Mouse (Mus musculus) CH12.LX (cell line): ENCODE data around the gene AC134908.4. TPM values are rescaled to one million over a fixed set of nuclear protein-coding genes. Genes with fewer than 3 reads are reported as not detected.

Experiments used
- DNase-seq: peaks from one replicate; pipeline ENCODE4 v3.0.0-alpha.2; 2013; ENCODE audit errors: extremely low read depth
- H3K27ac ChIP-seq: 2 replicates; pipeline ENCODE4 v1.5.1; 2012; ENCODE audit warnings: low read depth, mild to moderate bottlenecking, control low read depth, moderate library complexity; ENCODE audit not compliant: insufficient read depth
- H3K27me3 ChIP-seq: replicated peaks from 2 replicates; pipeline ENCODE3; 2012; ENCODE audit warnings: inconsistent platforms
- H3K36me3 ChIP-seq, 2 experiments: replicated peaks in 1 of 2; 2 replicates each; pipeline versions ENCODE3 to v1.6.1; 2012; ENCODE audit warnings: inconsistent platforms in 1 of 2, low read length in 1 of 2, mild to moderate bottlenecking in 1 of 2, mixed read lengths in 1 of 2, moderate library complexity in 1 of 2; ENCODE audit not compliant: control insufficient read depth in 1 of 2, insufficient read depth in 1 of 2
- H3K4me1 ChIP-seq, 2 experiments: 2 replicates each; pipeline ENCODE4 v1.6.1; 2012; ENCODE audit warnings: inconsistent platforms in 1 of 2, moderate library complexity in 1 of 2; ENCODE audit not compliant: insufficient read depth in 2 of 2, control insufficient read depth in 1 of 2
- H3K4me2 ChIP-seq: 2 replicates; pipeline ENCODE4 v1.6.1; 2012; ENCODE audit warnings: low read depth, mild to moderate bottlenecking, control low read depth; ENCODE audit not compliant: poor library complexity, insufficient read depth, severe bottlenecking
- H3K4me3 ChIP-seq, 3 experiments: fragments of 150-350 bp in 1 of 3; sonication (generic) in 1 of 3; replicated peaks in 1 of 3; 2 replicates each; pipeline versions ENCODE3 to v1.5.1; 2011 to 2012; ENCODE audit warnings: low read depth in 2 of 3, low read length in 2 of 3, mild to moderate bottlenecking in 2 of 3, moderate library complexity in 2 of 3, control low read depth in 1 of 3, improper control_type of control experiment in 1 of 3, inconsistent platforms in 1 of 3, mixed read lengths in 1 of 3; ENCODE audit not compliant: poor library complexity in 1 of 3
- H3K79me2 ChIP-seq: replicated peaks from 2 replicates; pipeline ENCODE4 v1.6.1; 2012; ENCODE audit warnings: mild to moderate bottlenecking, moderate library complexity; ENCODE audit not compliant: control insufficient read depth, poor library complexity, insufficient read depth, severe bottlenecking; ENCODE audit errors: extremely low read depth
- H3K9ac ChIP-seq: 2 replicates; pipeline ENCODE4 v1.6.1; 2012; ENCODE audit warnings: low read depth, mild to moderate bottlenecking, control low read depth, moderate library complexity; ENCODE audit not compliant: insufficient read depth
- H3K9me3 ChIP-seq: replicated peaks from 2 replicates; pipeline ENCODE3; 2012; ENCODE audit warnings: low read length, inconsistent platforms, mixed read lengths
- BHLHE40 ChIP-seq: IDR thresholded peaks from 2 replicates; pipeline ENCODE4 v1.6.1; 2011; ENCODE audit warnings: mild to moderate bottlenecking, low read depth, low read length, improper control_type of control experiment
- CHD1 ChIP-seq: IDR thresholded peaks from 2 replicates; pipeline ENCODE4 v1.6.1; 2012; ENCODE audit warnings: low read depth, low read length, improper control_type of control experiment, inconsistent platforms
- CHD2 ChIP-seq: IDR thresholded peaks from 2 replicates; pipeline ENCODE4 v1.6.1; 2011; ENCODE audit warnings: low read length, improper control_type of control experiment
- CTCF ChIP-seq, 2 experiments: IDR thresholded peaks in 1 of 2; conservative IDR thresholded peaks in 1 of 2; 2 replicates each; pipeline ENCODE4 v1.5.1; 2011 to 2012; ENCODE audit warnings: low read depth in 2 of 2, low read length in 2 of 2, improper control_type of control experiment in 1 of 2, inconsistent platforms in 1 of 2, mild to moderate bottlenecking in 1 of 2, moderate library complexity in 1 of 2
- E2F4 ChIP-seq: IDR thresholded peaks from 2 replicates; pipeline ENCODE4 v1.6.1; 2011; ENCODE audit warnings: low read depth, low read length, improper control_type of control experiment; ENCODE audit not compliant: insufficient replicate concordance
- HCFC1 ChIP-seq: IDR thresholded peaks from 2 replicates; pipeline ENCODE4 v1.6.1; 2012; ENCODE audit warnings: low read depth, mild to moderate bottlenecking, inconsistent platforms, low read length, improper control_type of control experiment
- MAX ChIP-seq: IDR thresholded peaks from 2 replicates; pipeline ENCODE4 v1.6.1; 2011; ENCODE audit warnings: low read length, improper control_type of control experiment
- MEF2A ChIP-seq: IDR thresholded peaks from 2 replicates; pipeline ENCODE4 v1.6.1; 2014; ENCODE audit warnings: low read depth, mild to moderate bottlenecking, inconsistent platforms, low read length, improper control_type of control experiment, borderline replicate concordance
- MXI1 ChIP-seq: IDR thresholded peaks from 2 replicates; pipeline ENCODE4 v1.6.1; 2011; ENCODE audit warnings: mild to moderate bottlenecking, low read depth, low read length, improper control_type of control experiment
- PAX5 ChIP-seq: IDR thresholded peaks from 2 replicates; pipeline ENCODE4 v1.6.1; 2012; ENCODE audit warnings: low read length, inconsistent platforms, mixed read lengths
- POLR2A ChIP-seq: IDR thresholded peaks from 2 replicates; pipeline ENCODE4 v1.6.1; 2011; ENCODE audit warnings: low read depth, mild to moderate bottlenecking, improper control_type of control experiment, low read length
- RAD21 ChIP-seq: IDR thresholded peaks from 2 replicates; pipeline ENCODE4 v1.6.1; 2011; ENCODE audit warnings: low read depth, mild to moderate bottlenecking, low read length, improper control_type of control experiment, moderate library complexity
- TBP ChIP-seq: conservative IDR thresholded peaks from 2 replicates; pipeline ENCODE4 v1.6.1; 2011; ENCODE audit warnings: low read depth, low read length, improper control_type of control experiment
- UBTF ChIP-seq: IDR thresholded peaks from 2 replicates; pipeline ENCODE4 v1.6.1; 2012; ENCODE audit warnings: low read depth, mild to moderate bottlenecking, inconsistent platforms, low read length, improper control_type of control experiment, moderate library complexity
- USF1 ChIP-seq: IDR thresholded peaks from 2 replicates; pipeline ENCODE4 v1.6.1; 2014; ENCODE audit warnings: low read depth, mild to moderate bottlenecking, inconsistent platforms, low read length, improper control_type of control experiment
- USF2 ChIP-seq: conservative IDR thresholded peaks from 2 replicates; pipeline ENCODE4 v1.6.1; 2011; ENCODE audit warnings: low read depth, low read length, improper control_type of control experiment
- ZC3H11A ChIP-seq: IDR thresholded peaks from 2 replicates; pipeline ENCODE4 v1.6.1; 2012; ENCODE audit warnings: low read depth, mild to moderate bottlenecking, inconsistent platforms, low read length, improper control_type of control experiment
- ZKSCAN1 ChIP-seq: IDR thresholded peaks from 2 replicates; pipeline ENCODE4 v1.6.1; 2012; ENCODE audit warnings: low read depth, inconsistent platforms, low read length, improper control_type of control experiment, borderline replicate concordance
- ZMIZ1 ChIP-seq: IDR thresholded peaks from 2 replicates; pipeline ENCODE4 v1.6.1; 2012; ENCODE audit warnings: low read depth, mild to moderate bottlenecking, inconsistent platforms, low read length, improper control_type of control experiment
- dilution Hi-C: fragments of 300-500 bp; cut with MboI; formaldehyde crosslinking; loops from 2 replicates; pipeline ENCODE4 v1.14.3; 2020; ENCODE audit warnings: low sequenced_read_pairs; ENCODE audit not compliant: extremely low pct_unique_long_range_greater_than_20kb, extremely low pct_ligation_motif_present
- in situ Hi-C: fragments of 300-500 bp; cut with MboI; formaldehyde crosslinking; loops from 3 replicates; pipeline ENCODE4 v1.14.3; 2019; ENCODE audit warnings: low sequenced_read_pairs, low pct_ligation_motif_present, low pct_unique_long_range_greater_than_20kb, mixed read lengths
- polyA plus RNA-seq: library from polyadenylated mRNA; unstranded; fragments of >175 nt; gene quantifications from 2 replicates; pipeline ENCODE4 v1.2.1, GENCODE M21; 2012; ENCODE audit warnings: low read depth; ENCODE audit not compliant: insufficient read length
- total RNA-seq, 2 experiments: library from RNA; depleted of rRNA; stranded (reverse); fragments of 300-350 nt in 1 of 2; fragments of >200 nt in 1 of 2; gene quantifications; 2 replicates each; pipeline ENCODE4 v1.2.3; 2012 to 2014

Gene AC134908.4
- total and polyA plus RNA-seq, 3 experiments: not detected

GRCm38 (mm10) chr17:25835301-25835700, 39.8 kb upstream of the AC134908.4 start:
- Histone ChIP-seq H3K9ac (no peak overlapping the region), H3K4me2 (no peak overlapping the region), H3K36me3 (peaks cover 64 to 76% of the 10 kb centered on the region in 2 experiments), H3K79me2 (peaks cover 14% of the 10 kb centered on the region), H3K4me3 (no peak overlapping the region), H3K9me3 (no peaks in the 10 kb centered on the region), H3K27me3 (no peaks in the 10 kb centered on the region), H3K4me1 (peaks cover 16 to 35% of the 10 kb centered on the region in 2 experiments), H3K27ac (no peak overlapping the region)
- dilution Hi-C loops (no loop called here), in situ Hi-C loops (no loop called here)
- no peak for TF ChIP-seq ZC3H11A
- TF ChIP-seq USF1: no peak
- TF ChIP-seq TBP: no peak
- no peak for TF ChIP-seq RAD21
- TF ChIP-seq MAX: no peak
- no peak for TF ChIP-seq MEF2A
- TF ChIP-seq ZMIZ1: no peak
- no peak for TF ChIP-seq CHD2
- no peak for TF ChIP-seq MXI1
- TF ChIP-seq CTCF (conservative IDR thresholded peaks at IDR 0.05 in 1 of 2, IDR thresholded peaks at IDR 0.05 in 1 of 2; ENCODE audit: low read depth in 2 of 2, low read length in 2 of 2): no peak
- no peak for TF ChIP-seq USF2
- TF ChIP-seq CHD1: no peak
- TF ChIP-seq E2F4: no peak
- no peak for TF ChIP-seq UBTF
- TF ChIP-seq BHLHE40: no peak
- no peak for TF ChIP-seq ZKSCAN1
- TF ChIP-seq POLR2A: no peak
- no peak for DNase-seq

- Histone ChIP-seq H3K36me3 (peaks cover 62 to 76% of the 10 kb centered on the region in 2 experiments), H3K4me1 (peaks cover 16 to 37% of the 10 kb centered on the region in 2 experiments), H3K9ac (no peak overlapping the region), H3K4me2 (0 out of 2 replicates have a peak overlapping the region, but pooled peaks have one; percentile 33), H3K9me3 (no peaks in the 10 kb centered on the region), H3K27me3 (no peaks in the 10 kb centered on the region), H3K27ac (no peak overlapping the region), H3K79me2 (peaks cover 14% of the 10 kb centered on the region), H3K4me3 (no peak overlapping the region)
- TF ChIP-seq HCFC1: no peak
- TF ChIP-seq BHLHE40: no peak
- no peak for TF ChIP-seq PAX5
- no peak for TF ChIP-seq RAD21
- dilution Hi-C loops: no loop called here
- in situ Hi-C loops: no loop called here
- no peak for DNase-seq
These were observed 39.2 kb upstream of the AC134908.4 start for GRCm38 (mm10) chr17:25834595-25835222.
